Mouse (Mus musculus): ENCODE results near the gene Adamts18.

GRCm38 (mm10) chr8:113752349-113752748, 96.2 kb downstream of the Adamts18 start:
- TF ChIP-seq GATA1 (IDR thresholded peaks at IDR 0.05; ENCODE audit: borderline replicate concordance, low read length) (no peak), FLI1 (IDR thresholded peaks at IDR 0.05; ENCODE audit: low read length) (no peak)
